Mouse (Mus musculus) spleen, adult 2 months (tissue): ENCODE results near the gene Nos1ap.

Source experiments
- CTCF ChIP-seq: fragments of 200-500 bp; IDR thresholded peaks from 2 replicates; pipeline ENCODE4 v1.5.1; 2011; ENCODE audit warnings: mild to moderate bottlenecking, inconsistent platforms; ENCODE audit not compliant: insufficient read depth, insufficient read length, insufficient replicate concordance; ENCODE audit errors: extremely low read depth
- POLR2A ChIP-seq: fragments of 200-500 bp; IDR thresholded peaks from 2 replicates; pipeline ENCODE4 v1.6.1; 2011; ENCODE audit warnings: low read depth, low read length, inconsistent platforms

- TF ChIP-seq POLR2A = no peak
- TF ChIP-seq CTCF = no peak
Observed at GRCm38 (mm10) chr1:170503277-170503739, 86.4 kb downstream of the Nos1ap start.
